Mouse (Mus musculus) MEL (cell line): ENCODE results near the gene Amt. TPM values are rescaled to one million over a fixed set of nuclear protein-coding genes. Genes with fewer than 3 reads are reported as not detected.

ENCODE experiments used
- DNase-seq: peaks from one replicate; pipeline ENCODE4 v3.0.0; 2011; ENCODE audit warnings: low read depth, low spot score
- H3K27ac ChIP-seq: 2 replicates; pipeline ENCODE4 v1.5.1; 2012; ENCODE audit warnings: low read depth, mild to moderate bottlenecking, control low read depth, low read length, moderate library complexity; ENCODE audit not compliant: control insufficient read depth
- H3K27me3 ChIP-seq, 2 experiments: fragments of 150-350 bp in 1 of 2; sonication (generic) in 1 of 2; 2 replicates each; pipeline ENCODE4 v1.6.1; 2012; ENCODE audit warnings: low read length in 2 of 2, mild to moderate bottlenecking in 2 of 2, improper control_type of control experiment in 1 of 2, moderate library complexity in 1 of 2; ENCODE audit not compliant: insufficient read depth in 2 of 2, control insufficient read depth in 1 of 2
- H3K36me3 ChIP-seq, 2 experiments: 2 replicates each; pipeline ENCODE4 v1.6.1; 2012 to 2014; ENCODE audit warnings: low read length in 2 of 2, improper control_type of control experiment in 1 of 2, inconsistent platforms in 1 of 2, mild to moderate bottlenecking in 1 of 2; ENCODE audit not compliant: insufficient read depth in 2 of 2, control insufficient read depth in 1 of 2
- H3K4me1 ChIP-seq, 2 experiments: fragments of 150-350 bp in 1 of 2; sonication (generic) in 1 of 2; 2 replicates each; pipeline ENCODE4 v1.6.1; 2012; ENCODE audit warnings: low read length in 2 of 2, improper control_type of control experiment in 1 of 2, mild to moderate bottlenecking in 1 of 2; ENCODE audit not compliant: insufficient read depth in 2 of 2, control insufficient read depth in 1 of 2
- H3K4me3 ChIP-seq, 2 experiments: fragments of 150-350 bp in 1 of 2; sonication (generic) in 1 of 2; 2 replicates each; pipeline ENCODE4 v1.5.1; 2012; ENCODE audit warnings: low read depth in 2 of 2, low read length in 2 of 2, mild to moderate bottlenecking in 2 of 2, moderate library complexity in 2 of 2, control low read depth in 1 of 2, improper control_type of control experiment in 1 of 2; ENCODE audit not compliant: control insufficient read depth in 1 of 2, insufficient read depth in 1 of 2
- H3K79me2 ChIP-seq: 2 replicates; pipeline ENCODE4 v1.6.1; 2012; ENCODE audit warnings: mild to moderate bottlenecking, low read length, moderate library complexity; ENCODE audit not compliant: control insufficient read depth, poor library complexity, insufficient read depth
- H3K9ac ChIP-seq: 2 replicates; pipeline ENCODE4 v1.6.1; 2012; ENCODE audit warnings: low read depth, mild to moderate bottlenecking, control low read depth, low read length, moderate library complexity; ENCODE audit not compliant: control insufficient read depth, poor library complexity, severe bottlenecking
- H3K9me3 ChIP-seq: fragments of 150-350 bp; sonication (generic); replicated peaks from 2 replicates; pipeline ENCODE4 v1.6.1; 2012; ENCODE audit warnings: mild to moderate bottlenecking, low read length, improper control_type of control experiment, moderate library complexity; ENCODE audit not compliant: insufficient read depth
- BHLHE40 ChIP-seq: IDR thresholded peaks from 2 replicates; pipeline ENCODE4 v1.6.1; 2012; ENCODE audit warnings: low read depth, mild to moderate bottlenecking, inconsistent platforms, low read length, improper control_type of control experiment, borderline replicate concordance
- CHD1 ChIP-seq: IDR thresholded peaks from 2 replicates; pipeline ENCODE4 v1.6.1; 2012; ENCODE audit warnings: low read depth, mild to moderate bottlenecking, inconsistent platforms, low read length, improper control_type of control experiment
- CHD2 ChIP-seq: IDR thresholded peaks from 2 replicates; pipeline ENCODE4 v1.6.1; 2011; ENCODE audit warnings: low read length, improper control_type of control experiment
- ELF1 ChIP-seq: IDR thresholded peaks from 2 replicates; pipeline ENCODE4 v1.6.1; 2014; ENCODE audit warnings: low read depth, mild to moderate bottlenecking, inconsistent platforms, low read length, improper control_type of control experiment, moderate library complexity
- EP300 ChIP-seq, 2 experiments: IDR thresholded peaks; 2 replicates each; pipeline ENCODE4 v1.6.1; 2011; ENCODE audit warnings: improper control_type of control experiment in 2 of 2, low read length in 2 of 2, low read depth in 1 of 2, mild to moderate bottlenecking in 1 of 2
- ETS1 ChIP-seq: IDR thresholded peaks from 2 replicates; pipeline ENCODE4 v1.6.1; 2012; ENCODE audit warnings: low read depth, mild to moderate bottlenecking, inconsistent platforms, low read length, improper control_type of control experiment, moderate library complexity
- GABPA ChIP-seq: IDR thresholded peaks from 2 replicates; pipeline ENCODE4 v1.6.1; 2012; ENCODE audit warnings: low read depth, mild to moderate bottlenecking, inconsistent platforms, low read length, improper control_type of control experiment, moderate library complexity
- GATA1 ChIP-seq: IDR thresholded peaks from 2 replicates; pipeline ENCODE4 v1.6.1; 2011; ENCODE audit warnings: low read depth, low read length, improper control_type of control experiment
- HCFC1 ChIP-seq: IDR thresholded peaks from 2 replicates; pipeline ENCODE4 v1.6.1; 2012; ENCODE audit warnings: low read depth, mild to moderate bottlenecking, inconsistent platforms, low read length, improper control_type of control experiment, moderate library complexity
- JUND ChIP-seq: IDR thresholded peaks from 2 replicates; pipeline ENCODE4 v1.6.1; 2011; ENCODE audit warnings: low read depth, mild to moderate bottlenecking, improper control_type of control experiment, low read length
- KAT2A ChIP-seq: conservative IDR thresholded peaks from 2 replicates; pipeline ENCODE4 v1.6.1; 2012; ENCODE audit warnings: low read depth, low read length, improper control_type of control experiment, inconsistent platforms
- MAFK ChIP-seq: IDR thresholded peaks from 2 replicates; pipeline ENCODE4 v1.6.1; 2011; ENCODE audit warnings: low read depth, mild to moderate bottlenecking, low read length, improper control_type of control experiment, borderline replicate concordance
- MAX ChIP-seq: IDR thresholded peaks from 2 replicates; pipeline ENCODE4 v1.6.1; 2011; ENCODE audit warnings: low read length, improper control_type of control experiment
- MAZ ChIP-seq: IDR thresholded peaks from 2 replicates; pipeline ENCODE4 v1.6.1; 2012; ENCODE audit warnings: low read depth, mild to moderate bottlenecking, inconsistent platforms, low read length, improper control_type of control experiment
- MEF2A ChIP-seq: IDR thresholded peaks from 2 replicates; pipeline ENCODE4 v1.6.1; 2014; ENCODE audit warnings: low read depth, mild to moderate bottlenecking, inconsistent platforms, low read length, improper control_type of control experiment; ENCODE audit not compliant: poor library complexity, insufficient replicate concordance, severe bottlenecking; ENCODE audit errors: extremely low read depth
- MYB ChIP-seq: IDR thresholded peaks from 2 replicates; pipeline ENCODE4 v1.6.1; 2011; ENCODE audit warnings: mild to moderate bottlenecking, low read depth, low read length, improper control_type of control experiment
- MYC ChIP-seq: IDR thresholded peaks from 2 replicates; pipeline ENCODE4 v1.6.1; 2011; ENCODE audit warnings: low read depth, mild to moderate bottlenecking, low read length, improper control_type of control experiment, moderate library complexity
- NELFE ChIP-seq: IDR thresholded peaks from 2 replicates; pipeline ENCODE4 v1.6.1; 2011; ENCODE audit warnings: low read depth, low read length, improper control_type of control experiment
- NRF1 ChIP-seq: IDR thresholded peaks from 2 replicates; pipeline ENCODE4 v1.6.1; 2014; ENCODE audit warnings: low read depth, mild to moderate bottlenecking, inconsistent platforms, low read length, improper control_type of control experiment, moderate library complexity; ENCODE audit not compliant: poor library complexity, insufficient read depth, severe bottlenecking
- POLR2AphosphoS2 ChIP-seq: IDR thresholded peaks from 2 replicates; pipeline ENCODE4 v1.6.1; 2011; ENCODE audit warnings: low read length, improper control_type of control experiment
- POLR2AphosphoS5 ChIP-seq: IDR thresholded peaks from 2 replicates; pipeline ENCODE4 v1.6.1; 2012; ENCODE audit warnings: low read depth, borderline replicate concordance, mild to moderate bottlenecking, inconsistent platforms, low read length, moderate library complexity, mixed read lengths
- RCOR1 ChIP-seq: IDR thresholded peaks from 2 replicates; pipeline ENCODE4 v1.6.1; 2012; ENCODE audit warnings: low read depth, mild to moderate bottlenecking, inconsistent platforms, low read length, improper control_type of control experiment
- SIN3A ChIP-seq: IDR thresholded peaks from 2 replicates; pipeline ENCODE4 v1.6.1; 2012; ENCODE audit warnings: low read length, improper control_type of control experiment, inconsistent platforms
- SMC3 ChIP-seq: IDR thresholded peaks from 2 replicates; pipeline ENCODE4 v1.6.1; 2011; ENCODE audit warnings: low read depth, low read length, improper control_type of control experiment
- TAL1 ChIP-seq: IDR thresholded peaks from 2 replicates; pipeline ENCODE4 v1.6.1; 2012; ENCODE audit warnings: mild to moderate bottlenecking, inconsistent platforms, low read length, moderate library complexity, mixed read lengths
- TBP ChIP-seq: IDR thresholded peaks from 2 replicates; pipeline ENCODE4 v1.8.0; 2011; ENCODE audit warnings: low read depth, low read length, improper control_type of control experiment
- TCF12 ChIP-seq: IDR thresholded peaks from 2 replicates; pipeline ENCODE4 v1.6.1; 2014; ENCODE audit warnings: low read depth, mild to moderate bottlenecking, inconsistent platforms, low read length, improper control_type of control experiment, moderate library complexity
- USF1 ChIP-seq: IDR thresholded peaks from 2 replicates; pipeline ENCODE4 v1.6.1; 2014; ENCODE audit warnings: low read depth, mild to moderate bottlenecking, inconsistent platforms, low read length, improper control_type of control experiment, moderate library complexity
- USF2 ChIP-seq, 2 experiments: IDR thresholded peaks; 2 replicates each; pipeline ENCODE4 v1.6.1; 2011 to 2012; ENCODE audit warnings: improper control_type of control experiment in 2 of 2, low read length in 2 of 2, borderline replicate concordance in 1 of 2, inconsistent platforms in 1 of 2, low read depth in 1 of 2, mild to moderate bottlenecking in 1 of 2; ENCODE audit not compliant: insufficient read depth in 1 of 2
- ZC3H11A ChIP-seq: IDR thresholded peaks from 2 replicates; pipeline ENCODE4 v1.6.1; 2012; ENCODE audit warnings: low read depth, mild to moderate bottlenecking, inconsistent platforms, low read length, improper control_type of control experiment
- ZKSCAN1 ChIP-seq: IDR thresholded peaks from 2 replicates; pipeline ENCODE4 v1.6.1; 2012; ENCODE audit warnings: low read depth, mild to moderate bottlenecking, inconsistent platforms, low read length, improper control_type of control experiment, moderate library complexity
- ZMIZ1 ChIP-seq: IDR thresholded peaks from 2 replicates; pipeline ENCODE4 v1.6.1; 2012; ENCODE audit warnings: low read depth, mild to moderate bottlenecking, inconsistent platforms, low read length, improper control_type of control experiment, moderate library complexity
- ZNF384 ChIP-seq: IDR thresholded peaks from 2 replicates; pipeline ENCODE4 v1.6.1; 2012; ENCODE audit warnings: low read depth, mild to moderate bottlenecking, inconsistent platforms, low read length, improper control_type of control experiment
- polyA plus RNA-seq, 2 experiments: library from polyadenylated mRNA; stranded (reverse) in 1 of 2; unstranded in 1 of 2; fragments of >175 nt in 1 of 2; fragments of >200 nt in 1 of 2; gene quantifications; 2 replicates each; pipeline versions ENCODE4 v1.2.1 to v1.2.4; 2012; ENCODE audit warnings: low replicate concordance in 2 of 2, low read depth in 1 of 2; ENCODE audit not compliant: insufficient read length in 2 of 2, insufficient read depth in 1 of 2, missing spikeins in 1 of 2
- total RNA-seq: library from RNA; depleted of rRNA; stranded (reverse); fragments of 300-350 nt; gene quantifications from 2 replicates; pipeline ENCODE4 v1.2.3, GENCODE M21; 2012

The Amt gene
- total and polyA plus RNA-seq, 3 experiments, result 0.15 to 0.58 TPM; not detected in 1

- TF ChIP-seq MAX (peak; percentile 40; the same call in 1 of the 2 replicates), ZMIZ1 (no peak)
Measured at GRCm38 (mm10) chr9:108347024-108347423, 50.4 kb downstream of the Amt start (continued).

GRCm38 (mm10) chr9:108347540-108348289 lies 51.1 kb downstream of the Amt start, which contains the start of gene Usp4:
TSS of gene Usp4 (plus strand) at chr9:108347853.
- Histone ChIP-seq H3K9ac (peak within 1 kb of the TSS; percentile 93), H3K36me3 (peaks cover 12 to 32% of the 10 kb centered on the region in 2 experiments), H3K27me3 (no peaks in the 10 kb centered on the region), H3K79me2 (peaks cover 30% of the 10 kb centered on the region), H3K27ac (peak within 1 kb of the TSS; percentile 92), H3K9me3 (no peaks in the 10 kb centered on the region), H3K4me1 (peaks cover 13 to 37% of the 10 kb centered on the region in 2 experiments), H3K4me3 (peak within 1 kb of the TSS; percentile 94 to 95)
- peak; percentile 91 for DNase-seq
- no peak for TF ChIP-seq ZKSCAN1
- peak; percentile 28; the same call in 1 of the 2 replicates for TF ChIP-seq TBP
- TF ChIP-seq POLR2AphosphoS5, result no peak
- TF ChIP-seq ZNF384, result no peak
- peak; percentile 62 for TF ChIP-seq SIN3A
- TF ChIP-seq JUND, result no peak
- no peak; a peak in 1 of 4 replicates for TF ChIP-seq EP300 (IDR thresholded peaks at IDR 0.05; ENCODE audit: low read depth in 1 of 2, low read length in 2 of 2)
- no peak for TF ChIP-seq KAT2A
- 0 out of 2 replicates have a peak, but pooled peaks have one; percentile 4 for TF ChIP-seq ETS1
- no peak for TF ChIP-seq MYB
- peak; percentile 82 for TF ChIP-seq HCFC1
- peak; percentile 71; the same call in 1 of the 2 replicates for TF ChIP-seq NELFE
- no peak for TF ChIP-seq POLR2AphosphoS2
- TF ChIP-seq RCOR1, result peak; percentile 37; the same call in 1 of the 2 replicates
- TF ChIP-seq ELF1, result peak; percentile 78
- TF ChIP-seq GABPA, result no peak
- TF ChIP-seq MAZ, result peak; percentile 74; the same call in 1 of the 2 replicates
- TF ChIP-seq ZMIZ1, result peak; percentile 70
- TF ChIP-seq GATA1, result no peak
- TF ChIP-seq BHLHE40, result peak; percentile 78; the same call in 1 of the 2 replicates
- TF ChIP-seq MAX, result peak; percentile 57; the same call in 1 of the 2 replicates
- TF ChIP-seq CHD2, result no peak
- no peak for TF ChIP-seq TAL1
- peak; percentile 47; the same call in 1 of the 2 replicates for TF ChIP-seq TCF12
- TF ChIP-seq MAFK, result no peak
- TF ChIP-seq MYC, result no peak
- TF ChIP-seq USF1, result peak; percentile 51; the same call in 1 of the 2 replicates
- peak; percentile 55; the same call in 1 of the 2 replicates for TF ChIP-seq NRF1
- no peak for TF ChIP-seq USF2 (IDR thresholded peaks at IDR 0.05; ENCODE audit: borderline replicate concordance in 1 of 2, insufficient read depth in 1 of 2, low read depth in 1 of 2, low read length in 2 of 2)
- no peak for TF ChIP-seq SMC3
- TF ChIP-seq ZC3H11A, result no peak
- TF ChIP-seq MEF2A, result no peak
- no peak for TF ChIP-seq CHD1
